Mouse (Mus musculus) stomach, postnatal 0 days (tissue): ENCODE measurements around the gene Fam169b.

ENCODE experiments used
- CTCF ChIP-seq: IDR thresholded peaks from 2 replicates; pipeline ENCODE4 v1.5.1; 2016; ENCODE audit warnings: antibody characterized with exemption, low read depth, mild to moderate bottlenecking, moderate library complexity
- EP300 ChIP-seq: optimal IDR thresholded peaks from 2 replicates; pipeline ENCODE3; 2016; ENCODE audit warnings: antibody characterized with exemption

- TF ChIP-seq EP300 = no peak
- TF ChIP-seq CTCF = no peak
Observed at GRCm38 (mm10) chr7:68314286-68314685, 40.6 kb downstream of the Fam169b start.
